Mouse (Mus musculus) bone marrow, adult 2 months (tissue): ENCODE measurements at regions not wholly inside any gene's neighbourhood (a gene's known extent, or its start where the extent isn't known, plus 50 kb on each side); places are given as distances from the start of the nearest gene placed in this dataset.

ENCODE experiments used
- CTCF ChIP-seq: fragments of 200-500 bp; IDR thresholded peaks from 2 replicates; pipeline ENCODE4 v1.5.1; 2011; ENCODE audit warnings: low read length, control low read depth; ENCODE audit not compliant: control insufficient read depth, insufficient read depth
- POLR2A ChIP-seq: fragments of 200-500 bp; IDR thresholded peaks from 2 replicates; pipeline ENCODE4 v1.6.1; 2011; ENCODE audit warnings: low read depth, mild to moderate bottlenecking, control low read depth, low read length, borderline replicate concordance; ENCODE audit not compliant: control insufficient read depth

DNA sequence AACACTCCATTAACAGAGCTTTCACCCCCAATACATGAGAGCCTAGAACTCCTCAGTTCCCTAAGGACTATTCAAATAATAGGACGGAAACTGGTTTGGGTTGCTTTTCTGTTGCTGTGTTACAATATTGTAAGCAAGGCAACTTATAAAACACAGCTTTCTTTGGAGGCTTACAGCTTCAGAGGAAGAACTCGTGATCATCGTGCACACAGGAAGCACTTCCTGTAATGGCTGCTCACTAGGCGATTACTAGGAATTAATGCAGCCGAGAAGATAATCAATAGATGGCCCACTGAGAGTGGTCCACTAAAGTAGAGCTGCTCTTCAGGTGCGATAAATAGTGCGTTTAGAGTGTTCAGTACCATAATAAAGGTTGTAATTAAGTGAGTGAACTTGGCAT lies 166.8 kb downstream of the Cd47 start:
- TF ChIP-seq CTCF (no peak), POLR2A (no peak)
